Mouse (Mus musculus) ovary, postnatal 14 days (tissue): Measurements from ENCODE around the gene Hist2h2be.
"Not testable (repeated sequence)": the region's sequence is repeated elsewhere in the genome, so short reads cannot be mapped to it uniquely, and the experiment has no call there.

Experiments used
- DNase-seq: peaks from one replicate; pipeline ENCODE4 v3.0.0; 2022; ENCODE audit warnings: low spot score

Gene Hist2h2be

GRCm38 (mm10) chr3:96262979-96263550 lies 42.1 kb downstream of the Hist2h2be start, which contains the start of gene Hist2h4:
Gene Hist2h4 (minus strand): TSS chr3:96263311.
- DNase-seq = peak; percentile 96

GRCm38 (mm10) chr3:96263558-96264403 lies 42.9 kb downstream of the Hist2h2be start:
- DNase-seq = peak; percentile 42

- DNase-seq = no peak
Observed at GRCm38 (mm10) chr3:96264404-96264949, 43.6 kb downstream of the Hist2h2be start.

GRCm38 (mm10) chr3:96266132-96266710 lies 45.3 kb downstream of the Hist2h2be start:
- DNase-seq = no peak

GRCm38 (mm10) chr3:96267541-96267940 lies 46.6 kb downstream of the Hist2h2be start:
- DNase-seq = no peak

- peak; percentile 77 for DNase-seq
Observed at GRCm38 (mm10) chr3:96268051-96268775, 47.3 kb downstream of the Hist2h2be start, which contains the start of gene Hist2h3b. Gene Hist2h3b (plus strand): TSS chr3:96268654.

- not testable (repeated sequence) for DNase-seq
Observed at GRCm38 (mm10) chr3:96268776-96269378, 48.0 kb downstream of the Hist2h2be start.

- peak; percentile 72 for DNase-seq
Observed at GRCm38 (mm10) chr3:96269511-96270474, 48.9 kb downstream of the Hist2h2be start, which contains the start of gene Hist2h2bb. Gene Hist2h2bb (plus strand): TSS chr3:96269752.
